In the genomic region with DNA sequence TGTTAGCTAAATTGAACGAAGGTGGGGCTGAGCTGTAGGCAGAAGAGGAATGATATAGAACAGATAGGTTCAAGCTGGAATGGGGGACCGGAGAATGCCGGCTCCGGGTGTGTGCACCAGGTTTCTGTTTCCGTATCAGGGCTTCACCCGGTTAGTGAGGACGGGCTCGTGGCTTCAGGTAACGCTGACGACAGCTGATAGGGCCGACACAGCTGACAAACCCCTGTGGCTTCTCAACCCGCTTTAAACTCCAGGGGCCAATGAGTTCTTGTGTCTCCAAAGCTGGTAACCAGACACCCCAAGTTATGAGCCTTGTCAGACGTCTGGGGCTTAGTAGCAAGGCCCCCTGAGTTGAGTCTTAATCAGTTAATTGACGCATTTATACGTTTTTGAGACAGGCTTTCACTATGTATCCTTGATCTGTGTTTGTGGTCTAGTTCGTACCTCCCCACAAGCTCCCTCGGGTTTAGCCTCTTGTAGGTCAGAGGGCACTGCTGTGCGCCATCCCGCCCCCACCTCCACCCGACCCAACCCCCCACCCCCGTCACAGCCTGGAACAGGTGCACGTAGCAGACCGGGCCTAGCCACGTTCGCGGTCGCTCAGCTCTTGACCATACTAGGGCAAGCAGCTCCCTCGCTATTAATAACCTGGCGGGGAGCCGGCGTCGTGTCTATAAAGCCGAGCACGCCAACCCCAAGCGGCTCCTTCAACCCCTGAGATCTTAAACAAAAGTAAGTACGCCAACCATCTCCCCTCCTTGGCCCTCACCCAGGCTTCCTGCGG, we compare ENCODE assay signal across 1 mouse cellular context.
TF ChIP-seq lines count a peak whose summit lies in the region.

No protein-coding gene starts in this region.

TF ChIP-seq in CH12.LX, 34 proteins besides CTCF, POLR2A, EP300 and RAD21 (continued from another document):
- TF ChIP-seq JUND (conservative IDR thresholded peaks at IDR 0.05; ENCODE audit: low read depth, low read length) = 0 out of 2 replicates have a peak, but pooled peaks have one; percentile 32
- TF ChIP-seq IRF4 (IDR thresholded peaks at IDR 0.05; ENCODE audit: low read depth, low read length) = peak; percentile 49; the same call in 1 of the 2 replicates
- no peak for TF ChIP-seq USF1 (IDR thresholded peaks at IDR 0.05; ENCODE audit: low read depth, low read length)
- TF ChIP-seq BHLHE40 (IDR thresholded peaks at IDR 0.05; ENCODE audit: low read depth, low read length) = peak; percentile 49
- TF ChIP-seq MAX (IDR thresholded peaks at IDR 0.05; ENCODE audit: low read length) = peak; percentile 53
- no peak for TF ChIP-seq ZC3H11A (IDR thresholded peaks at IDR 0.05; ENCODE audit: low read depth, low read length)
- peak; percentile 17; the same call in 1 of the 2 replicates for TF ChIP-seq POLR2AphosphoS2 (IDR thresholded peaks at IDR 0.05; ENCODE audit: low read depth, low read length)
- TF ChIP-seq ZMIZ1 (IDR thresholded peaks at IDR 0.05; ENCODE audit: low read depth, low read length) = peak; percentile 69; the same call in 1 of the 2 replicates
- no peak for TF ChIP-seq USF2 (conservative IDR thresholded peaks at IDR 0.05; ENCODE audit: low read depth, low read length)
- peak; percentile 81 for TF ChIP-seq ETS1 (conservative IDR thresholded peaks at IDR 0.05; ENCODE audit: low read depth, low read length)
- peak; percentile 87 for TF ChIP-seq MEF2A (IDR thresholded peaks at IDR 0.05; ENCODE audit: borderline replicate concordance, low read depth, low read length)
- peak; percentile 74; the same call in 1 of the 2 replicates for TF ChIP-seq UBTF (IDR thresholded peaks at IDR 0.05; ENCODE audit: low read depth, low read length)
- peak; percentile 64 for TF ChIP-seq MYC (IDR thresholded peaks at IDR 0.05; ENCODE audit: low read depth, low read length)
- TF ChIP-seq HCFC1 (IDR thresholded peaks at IDR 0.05; ENCODE audit: low read depth, low read length) = peak; percentile 36
- no peak; the same call in 1 of the 2 replicates for TF ChIP-seq SMC3 (IDR thresholded peaks at IDR 0.05; ENCODE audit: low read depth, low read length)
- TF ChIP-seq NELFE (IDR thresholded peaks at IDR 0.05; ENCODE audit: low read depth, low read length) = 0 out of 2 replicates have a peak, but pooled peaks have one; percentile 42
- no peak for TF ChIP-seq GABPA (IDR thresholded peaks at IDR 0.05; ENCODE audit: insufficient replicate concordance, low read depth, low read length)
- no peak for TF ChIP-seq CHD1 (IDR thresholded peaks at IDR 0.05; ENCODE audit: low read depth, low read length)
- no peak; the same call in none of the 2 replicates for TF ChIP-seq CHD2 (IDR thresholded peaks at IDR 0.05; ENCODE audit: low read length)
- TF ChIP-seq JUN (IDR thresholded peaks at IDR 0.05; ENCODE audit: insufficient read depth, low read depth, low read length) = no peak
- peak; percentile 81 for TF ChIP-seq SIN3A (IDR thresholded peaks at IDR 0.05; ENCODE audit: low read length)
- 0 out of 2 replicates have a peak, but pooled peaks have one; percentile 41 for TF ChIP-seq MAFK (IDR thresholded peaks at IDR 0.05; ENCODE audit: insufficient replicate concordance, low read length)
- TF ChIP-seq TBP (conservative IDR thresholded peaks at IDR 0.05; ENCODE audit: low read depth, low read length) = peak; percentile 74
- peak; percentile 58; the same call in 1 of the 2 replicates for TF ChIP-seq MXI1 (IDR thresholded peaks at IDR 0.05; ENCODE audit: low read depth, low read length)
- TF ChIP-seq MAZ (IDR thresholded peaks at IDR 0.05; ENCODE audit: low read depth, low read length) = peak; percentile 82; the same call in 1 of the 2 replicates
- no peak for TF ChIP-seq ZKSCAN1 (IDR thresholded peaks at IDR 0.05; ENCODE audit: borderline replicate concordance, low read depth, low read length)
- peak; percentile 83 for TF ChIP-seq TCF12 (IDR thresholded peaks at IDR 0.05; ENCODE audit: low read depth, low read length)
- 0 out of 2 replicates have a peak, but pooled peaks have one; percentile 16 for TF ChIP-seq RCOR1 (conservative IDR thresholded peaks at IDR 0.05; ENCODE audit: low read depth, low read length)
- TF ChIP-seq ZNF384 (IDR thresholded peaks at IDR 0.05; ENCODE audit: low read depth, low read length) = no peak; the same call in 1 of the 2 replicates
